Mouse (Mus musculus) brain, embryonic 14.5 days (tissue): ENCODE results near the gene Gon7.

Experiments
- CTCF ChIP-seq: fragments of 200-500 bp; IDR thresholded peaks from 2 replicates; pipeline ENCODE4 v1.5.1; 2012; ENCODE audit warnings: inconsistent platforms, mild to moderate bottlenecking, moderate library complexity, borderline replicate concordance; ENCODE audit not compliant: insufficient read depth, insufficient read length; ENCODE audit errors: extremely low read depth
- POLR2A ChIP-seq: fragments of 200-500 bp; IDR thresholded peaks from 2 replicates; pipeline ENCODE4 v1.6.1; 2012; ENCODE audit warnings: mild to moderate bottlenecking, inconsistent platforms, borderline replicate concordance; ENCODE audit not compliant: poor library complexity, insufficient read depth, insufficient read length, severe bottlenecking; ENCODE audit errors: extremely low read depth

GRCm38 (mm10) chr12:102757055-102757688 lies 431 bp downstream of the Gon7 start:
- TF ChIP-seq CTCF (no peak), POLR2A (no peak)
